Mouse (Mus musculus) lung, postnatal 0 days (tissue): ENCODE measurements around the gene Dvl1.

Experiments used
- CTCF ChIP-seq: IDR thresholded peaks from 2 replicates; pipeline ENCODE4 v1.5.1; 2016; ENCODE audit warnings: antibody characterized with exemption, mild to moderate bottlenecking
- EP300 ChIP-seq: IDR thresholded peaks from 2 replicates; pipeline ENCODE4 v1.6.1; 2016; ENCODE audit warnings: antibody characterized with exemption, mild to moderate bottlenecking, control low read depth

DNA sequence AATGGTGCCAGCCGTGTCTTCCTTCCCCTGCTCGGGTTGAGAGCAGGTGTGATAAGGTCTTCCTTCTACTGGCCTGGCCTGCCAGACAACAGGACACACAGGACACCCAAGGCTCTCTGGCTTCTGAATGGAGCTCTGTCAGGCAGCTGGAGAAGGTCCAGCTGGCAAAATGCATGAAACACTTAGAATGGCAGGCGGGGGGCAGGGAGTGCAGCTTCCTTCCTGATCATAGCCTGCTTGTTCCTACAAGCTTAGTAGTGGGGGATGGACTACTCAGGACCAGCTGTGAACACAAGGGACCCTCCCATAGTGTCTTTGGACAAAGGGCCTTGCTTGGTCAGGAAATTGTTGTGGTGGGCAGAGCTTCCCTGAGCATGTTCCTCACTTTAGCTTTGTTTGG lies 54.0 kb downstream of the Dvl1 start:
- TF ChIP-seq CTCF, result no peak
- peak; percentile 62 for TF ChIP-seq EP300
